Mouse (Mus musculus): ENCODE measurements around the gene Mfng.
A peak's percentile ranks its signal among the peaks of the same experiment; 100 is the strongest.

The Mfng gene

DNA sequence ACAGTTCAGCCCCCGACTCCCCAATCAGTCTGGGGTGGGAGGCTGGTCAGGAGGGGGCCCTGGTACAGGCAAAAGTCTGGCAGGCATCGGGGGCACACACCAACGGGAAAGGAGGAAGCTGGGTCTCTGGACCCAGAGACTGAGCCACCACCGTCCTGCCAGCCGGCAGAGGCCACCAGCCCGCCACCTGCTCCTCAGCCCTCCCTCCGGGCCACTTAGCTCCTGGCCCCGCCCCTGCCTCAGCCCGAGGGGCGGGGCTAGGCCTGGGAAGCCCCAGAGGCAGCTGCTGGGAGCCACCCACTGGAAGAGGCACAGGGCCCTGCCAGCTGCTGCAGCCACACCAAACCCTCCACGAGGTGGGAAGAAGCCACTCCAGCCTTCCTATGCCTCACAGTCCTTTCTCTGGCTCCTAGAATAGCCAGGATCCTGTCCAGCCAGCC, at the start of gene Mfng:
Gene Mfng, minus strand, starts transcription at position 186 of the 440 bp plus-strand sequence.
- peak; percentile 37 for DNase-seq (ENCODE audit: extremely low read depth, low read depth)

DNA sequence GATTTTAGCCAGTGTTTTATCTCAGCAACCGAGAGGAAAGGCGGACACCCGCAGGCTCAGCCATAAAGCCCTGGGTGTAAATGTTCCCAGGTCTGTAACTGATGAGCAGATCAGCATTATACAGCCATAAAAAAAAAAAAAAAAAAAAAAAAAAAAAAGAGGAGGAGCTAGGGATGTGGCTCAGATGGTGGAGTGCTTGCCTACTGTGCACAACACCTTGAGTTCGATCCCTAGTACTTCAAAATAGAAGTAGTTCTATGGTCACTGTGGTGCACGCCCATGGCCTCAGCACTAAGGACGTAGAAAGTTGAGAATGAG, 42.8 kb upstream of the Mfng start:
- no peak for DNase-seq (ENCODE audit: extremely low read depth, low read depth)

GRCm38 (mm10) chr15:78815314-78816073, 42.2 kb upstream of the Mfng start:
- no peak for DNase-seq (ENCODE audit: extremely low read depth, low read depth)

- DNase-seq (ENCODE audit: extremely low read depth, low read depth), result no peak
Measured at GRCm38 (mm10) chr15:78813603-78814002, 40.3 kb upstream of the Mfng start.

GRCm38 (mm10) chr15:78810146-78810545, 36.9 kb upstream of the Mfng start:
- no peak for DNase-seq (ENCODE audit: extremely low read depth, low read depth)

- DNase-seq (ENCODE audit: extremely low read depth, low read depth), result no peak
Measured at GRCm38 (mm10) chr15:78809739-78810138, 36.5 kb upstream of the Mfng start.

DNA sequence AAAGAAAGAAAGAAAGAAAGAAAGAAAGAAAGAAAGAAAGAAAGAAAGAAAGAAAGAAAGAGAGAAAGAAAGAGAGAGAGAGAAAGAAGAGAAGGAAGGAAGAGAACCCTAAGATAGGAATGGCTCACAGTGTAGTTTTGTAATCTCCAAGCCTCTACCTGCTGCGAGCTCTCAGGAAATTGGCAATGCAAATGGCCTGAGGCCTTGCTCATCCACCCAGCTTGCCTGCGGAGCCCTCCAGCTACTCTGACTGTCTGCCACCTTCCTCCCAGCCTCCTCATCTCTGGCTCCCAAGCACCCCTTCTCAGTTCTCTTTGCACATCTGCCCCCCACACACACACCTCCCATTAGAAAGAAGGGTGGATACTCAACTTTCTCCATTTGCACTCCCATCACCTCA, 35.7 kb upstream of the Mfng start:
- no peak for DNase-seq (ENCODE audit: extremely low read depth, low read depth)

GRCm38 (mm10) chr15:78807141-78807540, 33.9 kb upstream of the Mfng start:
- DNase-seq (ENCODE audit: extremely low read depth, low read depth), result no peak

DNA sequence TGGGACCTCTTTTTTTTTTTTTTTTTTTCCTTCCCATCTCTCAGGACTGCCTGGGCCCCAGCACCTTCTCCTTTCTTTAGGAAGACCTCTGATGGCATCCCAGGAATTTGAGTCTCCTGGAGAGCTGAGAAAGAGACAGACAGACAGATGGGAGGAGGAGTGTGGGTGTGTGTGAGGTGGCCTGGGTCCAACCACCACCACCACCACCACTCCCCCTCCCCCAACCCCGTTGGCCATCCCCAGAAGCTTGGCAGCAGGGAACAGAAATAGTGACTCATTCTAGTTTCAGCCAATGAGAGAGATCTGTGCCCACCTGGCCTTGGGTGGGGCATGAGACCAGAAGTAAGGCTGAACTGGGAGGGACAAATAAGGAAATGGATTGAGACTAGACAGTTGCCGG, 33.3 kb upstream of the Mfng start:
- no peak for DNase-seq (ENCODE audit: extremely low read depth, low read depth)

GRCm38 (mm10) chr15:78805351-78805750, 32.1 kb upstream of the Mfng start:
- no peak for DNase-seq (ENCODE audit: extremely low read depth, low read depth)

- DNase-seq (ENCODE audit: extremely low read depth, low read depth), result no peak
Measured at GRCm38 (mm10) chr15:78804326-78804725, 31.1 kb upstream of the Mfng start.

DNA sequence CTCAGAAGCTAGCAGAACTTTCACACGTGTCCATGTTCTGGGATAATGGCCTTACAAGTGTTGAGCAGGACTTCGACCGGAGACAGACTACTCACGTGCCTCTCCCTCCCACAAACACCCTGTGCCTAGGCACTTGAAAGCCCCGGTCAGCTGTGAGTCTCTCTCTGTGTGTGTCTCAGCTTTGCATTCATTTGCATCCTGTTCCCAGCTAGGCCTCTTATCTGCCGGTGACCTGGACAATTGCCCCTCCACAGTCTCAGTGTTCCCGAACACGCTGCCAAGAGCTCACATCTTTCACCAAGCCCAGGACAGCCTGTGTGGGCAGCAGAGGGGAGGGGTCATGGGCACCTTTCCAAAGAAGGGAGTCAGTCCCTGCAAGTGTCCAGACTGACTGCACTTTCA, 30.2 kb upstream of the Mfng start:
- DNase-seq (ENCODE audit: extremely low read depth, low read depth), result no peak

GRCm38 (mm10) chr15:78802776-78803391, 29.6 kb upstream of the Mfng start, which contains the start of gene Card10:
Gene Card10 (minus strand): TSS chr15:78803042.
- no peak for DNase-seq (ENCODE audit: extremely low read depth, low read depth)

- DNase-seq (ENCODE audit: extremely low read depth, low read depth), result no peak
Measured at GRCm38 (mm10) chr15:78801971-78802741, 28.9 kb upstream of the Mfng start.

DNA sequence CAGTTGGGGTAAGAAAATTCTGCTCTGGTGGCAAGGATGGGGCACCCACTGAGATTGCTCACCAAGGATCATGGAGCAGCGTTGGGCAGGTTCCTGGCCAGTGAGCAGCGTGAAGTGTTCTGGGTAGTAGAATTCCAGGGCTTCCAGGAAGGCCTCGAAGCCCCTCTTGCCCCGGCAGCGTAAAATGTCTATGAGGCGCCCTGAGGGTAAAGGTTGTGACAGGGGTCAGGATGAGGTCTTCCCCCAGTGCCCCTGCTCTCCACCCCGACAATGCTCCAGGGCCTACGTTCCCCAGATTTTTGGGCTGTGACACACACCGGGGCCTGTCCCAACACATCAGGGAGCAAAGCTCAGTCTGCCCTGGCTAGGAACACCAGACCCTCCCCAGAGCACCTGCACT, 28.3 kb upstream of the Mfng start:
- no peak for DNase-seq (ENCODE audit: extremely low read depth, low read depth)

DNA sequence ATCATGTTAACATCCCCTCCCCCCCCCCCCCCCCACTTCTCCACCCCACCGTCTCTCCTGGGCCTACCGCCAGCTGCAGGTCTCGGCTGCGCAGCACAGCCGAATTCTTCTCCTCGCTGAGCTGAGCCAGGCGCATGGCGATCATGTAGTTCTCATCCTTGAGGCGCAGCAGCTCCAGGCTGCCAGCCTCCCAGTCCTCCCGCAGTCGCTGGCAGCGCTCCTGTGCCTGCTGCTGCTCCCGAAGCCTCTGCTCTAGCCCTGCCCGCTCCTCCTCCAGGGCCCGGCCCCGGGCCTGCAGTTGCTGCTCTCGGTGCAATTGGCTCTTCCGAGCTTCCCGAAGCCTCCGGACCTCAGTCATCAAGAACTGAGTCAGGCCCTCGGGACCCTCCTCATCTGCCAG, 25.8 kb upstream of the Mfng start:
- no peak for DNase-seq (ENCODE audit: extremely low read depth, low read depth)

DNA sequence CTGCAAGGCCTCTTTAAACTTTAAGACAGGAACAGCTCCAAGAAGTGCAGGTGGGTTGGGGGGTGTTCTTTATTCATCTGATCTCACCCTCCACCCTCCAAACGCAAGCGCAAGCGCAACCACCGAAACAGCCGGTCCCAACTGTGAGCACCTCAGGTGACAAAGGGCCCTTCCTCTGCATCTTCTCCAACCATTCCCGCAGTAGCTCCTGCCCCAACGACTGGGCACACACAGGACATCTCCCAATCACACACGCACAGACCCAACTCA, 23.7 kb upstream of the Mfng start:
- DNase-seq (ENCODE audit: extremely low read depth, low read depth), result no peak

GRCm38 (mm10) chr15:78796196-78797059, 23.2 kb upstream of the Mfng start:
- no peak for DNase-seq (ENCODE audit: extremely low read depth, low read depth)

GRCm38 (mm10) chr15:78790990-78791389, 17.7 kb upstream of the Mfng start:
- DNase-seq (ENCODE audit: extremely low read depth, low read depth), result no peak

GRCm38 (mm10) chr15:78790451-78790850, 17.2 kb upstream of the Mfng start:
- no peak for DNase-seq (ENCODE audit: extremely low read depth, low read depth)

GRCm38 (mm10) chr15:78789721-78790323, 16.5 kb upstream of the Mfng start:
- no peak for DNase-seq (ENCODE audit: extremely low read depth, low read depth)

Measured in MEL-GATA-1-ER (cell line).